Comparison of ENCODE assay signal across 8 mouse cellular contexts in genomic region chr2:155613326-155613755, GRCm38 (mm10). TPM values are rescaled to one million over a fixed set of nuclear protein-coding genes. Genes with fewer than 3 reads are reported as not detected.
DNase-seq lines count a peak whose midpoint lies in the region; ATAC-seq and TF ChIP-seq lines count a peak whose summit lies in the region.

No protein-coding gene starts in this region.

- TF ChIP-seq CTCF in midbrain, postnatal 0 days (IDR thresholded peaks at IDR 0.05), result no peak

- peak; percentile 56 for DNase-seq in gastrocnemius, adult 18-20 months (ENCODE audit: low spot score)
- no peak for DNase-seq in gastrocnemius, adult 8-10 months (ENCODE audit: low spot score in 2 of 2)
- peak; percentile 75 for DNase-seq in c-Kit-positive CD71-negative TER-119-negative erythroid progenitor cells, embryonic 14.5 days (ENCODE audit: low read depth)
- peak; percentile 79 for DNase-seq in forebrain, embryonic 11.5 days (ENCODE audit: low spot score)
- peak; percentile 86 for DNase-seq in liver, embryonic 11.5 days (ENCODE audit: low spot score)
- peak; percentile 66 for DNase-seq in midbrain, postnatal 0 days (ENCODE audit: low spot score)
- DNase-seq in thymus, postnatal 0 days (ENCODE audit: low spot score), result peak; percentile 72

- no peak overlapping the region for H3K9ac ChIP-seq in forebrain, embryonic 11.5 days (ENCODE audit: low read length)
- 0 out of 2 replicates have a peak overlapping the region, but pooled peaks have one; percentile 13 for H3K9ac ChIP-seq in hindbrain, embryonic 15.5 days
- peak overlapping the region; percentile 89 for H3K9ac ChIP-seq in liver, embryonic 11.5 days (ENCODE audit: low read depth, low read length)
- no peak overlapping the region for H3K9ac ChIP-seq in midbrain, postnatal 0 days (replicated peaks; ENCODE audit: low read length, poor library complexity, severe bottlenecking)

- H3K27ac ChIP-seq in forebrain, embryonic 11.5 days (ENCODE audit: low read depth, low read length), result no peak overlapping the region
- H3K27ac ChIP-seq in hindbrain, embryonic 15.5 days (replicated peaks), result no peak overlapping the region
- H3K27ac ChIP-seq in liver, embryonic 11.5 days (ENCODE audit: low read depth, low read length), result peak overlapping the region; percentile 96
- no peak overlapping the region for H3K27ac ChIP-seq in midbrain, postnatal 0 days (ENCODE audit: low read depth, low read length)

- no peaks in the 10 kb centered on the region for H3K27me3 ChIP-seq in forebrain, embryonic 11.5 days (ENCODE audit: control insufficient read depth, insufficient read depth, low read length)
- no peaks in the 10 kb centered on the region for H3K27me3 ChIP-seq in hindbrain, embryonic 15.5 days
- H3K27me3 ChIP-seq in liver, embryonic 11.5 days (replicated peaks; ENCODE audit: control insufficient read depth, insufficient read depth, low read length), result peaks cover 4% of the 10 kb centered on the region; the same call in 1 of the 2 replicates
- H3K27me3 ChIP-seq in midbrain, postnatal 0 days (ENCODE audit: insufficient read depth, low read length), result no peaks in the 10 kb centered on the region

- peak overlapping the region; percentile 18; the same call in 1 of the 2 replicates for H3K4me3 ChIP-seq in forebrain, embryonic 11.5 days (ENCODE audit: low read depth, low read length)
- H3K4me3 ChIP-seq in hindbrain, embryonic 15.5 days, result peak overlapping the region; percentile 32
- H3K4me3 ChIP-seq in liver, embryonic 11.5 days (ENCODE audit: low read depth, low read length), result peak overlapping the region; percentile 63
- H3K4me3 ChIP-seq in midbrain, postnatal 0 days (ENCODE audit: low read depth, low read length), result peak overlapping the region; percentile 17

- ATAC-seq in forebrain, embryonic 11.5 days (replicated peaks; ENCODE audit: low FRiP score), result peak; percentile 76
- ATAC-seq in hindbrain, embryonic 15.5 days (ENCODE audit: low FRiP score, low read depth), result peak; percentile 90
- peak; percentile 96 for ATAC-seq in liver, embryonic 11.5 days (replicated peaks; ENCODE audit: low FRiP score)
- peak; percentile 79 for ATAC-seq in midbrain, postnatal 0 days (ENCODE audit: low FRiP score)

- no peaks in the 10 kb centered on the region for H3K36me3 ChIP-seq in forebrain, embryonic 11.5 days (ENCODE audit: control insufficient read depth, insufficient read depth, low read length)
- H3K36me3 ChIP-seq in hindbrain, embryonic 15.5 days, result no peaks in the 10 kb centered on the region
- no peaks in the 10 kb centered on the region for H3K36me3 ChIP-seq in liver, embryonic 11.5 days (ENCODE audit: control insufficient read depth, insufficient read depth, low read length)
- H3K36me3 ChIP-seq in midbrain, postnatal 0 days (ENCODE audit: insufficient read depth, low read length), result no peaks in the 10 kb centered on the region

- no peaks in the 10 kb centered on the region for H3K4me1 ChIP-seq in forebrain, embryonic 11.5 days (replicated peaks; ENCODE audit: control insufficient read depth, insufficient read depth, low read length)
- peaks cover 7% of the 10 kb centered on the region for H3K4me1 ChIP-seq in hindbrain, embryonic 15.5 days (replicated peaks)
- peaks cover 31% of the 10 kb centered on the region for H3K4me1 ChIP-seq in liver, embryonic 11.5 days (replicated peaks; ENCODE audit: control insufficient read depth, insufficient read depth, low read length)
- H3K4me1 ChIP-seq in midbrain, postnatal 0 days (ENCODE audit: insufficient read depth, low read length), result peaks cover 3% of the 10 kb centered on the region; the same call in 1 of the 2 replicates

- H3K9me3 ChIP-seq in forebrain, embryonic 11.5 days (ENCODE audit: control insufficient read depth, low read length), result no peaks in the 10 kb centered on the region
- H3K9me3 ChIP-seq in hindbrain, embryonic 15.5 days, result no peaks in the 10 kb centered on the region
- H3K9me3 ChIP-seq in liver, embryonic 11.5 days (ENCODE audit: control insufficient read depth, low read length), result no peaks in the 10 kb centered on the region
- H3K9me3 ChIP-seq in midbrain, postnatal 0 days (ENCODE audit: low read length), result no peaks in the 10 kb centered on the region

- peak overlapping the region; percentile 41 for H3K4me2 ChIP-seq in forebrain, embryonic 11.5 days (ENCODE audit: low read depth, low read length, severe bottlenecking)
- peak overlapping the region; percentile 57 for H3K4me2 ChIP-seq in hindbrain, embryonic 15.5 days
- H3K4me2 ChIP-seq in liver, embryonic 11.5 days, result peak overlapping the region; percentile 87
- H3K4me2 ChIP-seq in midbrain, postnatal 0 days (ENCODE audit: low read depth, low read length, poor library complexity, severe bottlenecking), result peak overlapping the region; percentile 28

- 3% methylated on average over 20 of the region's 20 CpGs for WGBS in forebrain, embryonic 11.5 days
- 5% methylated on average over 20 of the region's 20 CpGs for WGBS in hindbrain, embryonic 15.5 days
- WGBS in liver, embryonic 11.5 days, result 4% methylated on average over 20 of the region's 20 CpGs
- WGBS in midbrain, postnatal 0 days, result 8% methylated on average over 20 of the region's 20 CpGs

RNA-seq across cellular contexts. Expression of gene Myh7b, which starts 2.3 kb away (rescaled TPM):
- total RNA-seq in gastrocnemius, adult 18-20 months (2021), result 1 to 10 TPM; 4.5 to 7.3 TPM
- total RNA-seq in gastrocnemius, adult 8-10 months (2022), result 1 to 10 TPM; 2.8 to 4.8 (median 3.3) TPM
- 0.27 and 0.31 TPM in 2 replicates for polyA plus RNA-seq in forebrain, embryonic 11.5 days (2014; fragmentation: Nextera tagmentation; extraction: Ambion mirVana)
- 1.4 and 1.6 TPM in 2 replicates for polyA plus RNA-seq in hindbrain, embryonic 15.5 days (2015; fragmentation: Nextera tagmentation; extraction: Ambion mirVana)
- polyA plus RNA-seq in liver, embryonic 11.5 days (2014; fragmentation: Nextera tagmentation; extraction: Ambion mirVana), result 4.3 and 5.3 TPM in 2 replicates
- total RNA-seq in midbrain, postnatal 0 days (2014; rRNA removed), result 0.14 and 0.38 TPM in 2 replicates
- polyA plus RNA-seq in midbrain, postnatal 0 days (2015; fragmentation: Nextera tagmentation; extraction: Ambion mirVana), result 1.5 and 3.4 TPM in 2 replicates
- 0.17 and 0.18 TPM in 2 replicates for polyA plus RNA-seq in thymus, postnatal 0 days (2015; fragmentation: Nextera tagmentation; extraction: Ambion mirVana)

RNA-seq across cellular contexts. Expression of gene Gss, which starts 20.7 kb away (rescaled TPM):
- 1 to 10 TPM; 5.2 to 6.2 TPM for total RNA-seq in gastrocnemius, adult 18-20 months (2021)
- 1 to 10 TPM; 5.2 to 6.2 (median 5.6) TPM for total RNA-seq in gastrocnemius, adult 8-10 months (2022)
- polyA plus RNA-seq in forebrain, embryonic 11.5 days (2014; fragmentation: Nextera tagmentation; extraction: Ambion mirVana), result 18.1 and 22.3 TPM in 2 replicates
- 14.9 and 15.3 TPM in 2 replicates for polyA plus RNA-seq in hindbrain, embryonic 15.5 days (2015; fragmentation: Nextera tagmentation; extraction: Ambion mirVana)
- 59.7 and 60.5 TPM in 2 replicates for polyA plus RNA-seq in liver, embryonic 11.5 days (2014; fragmentation: Nextera tagmentation; extraction: Ambion mirVana)
- 9.2 and 12.9 TPM in 2 replicates for total RNA-seq in midbrain, postnatal 0 days (2014; rRNA removed)
- 11.6 and 12.1 TPM in 2 replicates for polyA plus RNA-seq in midbrain, postnatal 0 days (2015; fragmentation: Nextera tagmentation; extraction: Ambion mirVana)
- 29.4 and 33.8 TPM in 2 replicates for polyA plus RNA-seq in thymus, postnatal 0 days (2015; fragmentation: Nextera tagmentation; extraction: Ambion mirVana)

Comparison
In these comparisons a context has a peak if more than half of its experiments do, and no peak if none do; other contexts are left out.
1. DNase-seq: peak in gastrocnemius, adult 18-20 months (single experiment), c-Kit-positive CD71-negative TER-119-negative erythroid progenitor cells, embryonic 14.5 days (single experiment), forebrain, embryonic 11.5 days (single experiment), liver, embryonic 11.5 days (single experiment), midbrain, postnatal 0 days (single experiment) and thymus, postnatal 0 days (single experiment); none in gastrocnemius, adult 8-10 months (0 of 2).
2. H3K4me2 ChIP-seq: peak in every context shown above with its lines; median percentile 87 in liver, embryonic 11.5 days; 57 in hindbrain, embryonic 15.5 days; 41 in forebrain, embryonic 11.5 days; 28 in midbrain, postnatal 0 days.
3. H3K9ac ChIP-seq: peak in hindbrain, embryonic 15.5 days (single experiment) and liver, embryonic 11.5 days (single experiment); none in forebrain, embryonic 11.5 days (single experiment) and midbrain, postnatal 0 days (single experiment).
4. Peak in every context shown above with its lines, with median percentiles within 50 percentile points of each other: ATAC-seq and H3K4me3 ChIP-seq.